Mouse (Mus musculus) CH12.LX (cell line): ENCODE data around the gene Erc1.

Source experiments
- JUND ChIP-seq: conservative IDR thresholded peaks from 2 replicates; pipeline ENCODE4 v1.6.1; 2011; ENCODE audit warnings: low read depth, low read length, improper control_type of control experiment
- MYC ChIP-seq: IDR thresholded peaks from 2 replicates; pipeline ENCODE4 v1.6.1; 2011; ENCODE audit warnings: low read depth, mild to moderate bottlenecking, improper control_type of control experiment, low read length
- POLR2A ChIP-seq: IDR thresholded peaks from 2 replicates; pipeline ENCODE4 v1.6.1; 2011; ENCODE audit warnings: low read depth, mild to moderate bottlenecking, improper control_type of control experiment, low read length
- RAD21 ChIP-seq: IDR thresholded peaks from 2 replicates; pipeline ENCODE4 v1.6.1; 2011; ENCODE audit warnings: low read depth, mild to moderate bottlenecking, low read length, improper control_type of control experiment, moderate library complexity
- RCOR1 ChIP-seq: conservative IDR thresholded peaks from 2 replicates; pipeline ENCODE4 v1.6.1; 2012; ENCODE audit warnings: low read depth, mild to moderate bottlenecking, inconsistent platforms, low read length, improper control_type of control experiment
- USF1 ChIP-seq: IDR thresholded peaks from 2 replicates; pipeline ENCODE4 v1.6.1; 2014; ENCODE audit warnings: low read depth, mild to moderate bottlenecking, inconsistent platforms, low read length, improper control_type of control experiment
- ZNF384 ChIP-seq: IDR thresholded peaks from 2 replicates; pipeline ENCODE4 v1.6.1; 2012; ENCODE audit warnings: low read depth, low read length, improper control_type of control experiment, inconsistent platforms

GRCm38 (mm10) chr6:119883151-119883550 lies 35.2 kb upstream of the Erc1 start:
- TF ChIP-seq MYC = no peak
- TF ChIP-seq RCOR1 = no peak
- TF ChIP-seq POLR2A = no peak
- no peak for TF ChIP-seq USF1
- no peak for TF ChIP-seq JUND
- TF ChIP-seq ZNF384 = no peak
- no peak for TF ChIP-seq RAD21
